Comparison of ENCODE assay signal across 7 mouse cellular contexts in the genomic region with DNA sequence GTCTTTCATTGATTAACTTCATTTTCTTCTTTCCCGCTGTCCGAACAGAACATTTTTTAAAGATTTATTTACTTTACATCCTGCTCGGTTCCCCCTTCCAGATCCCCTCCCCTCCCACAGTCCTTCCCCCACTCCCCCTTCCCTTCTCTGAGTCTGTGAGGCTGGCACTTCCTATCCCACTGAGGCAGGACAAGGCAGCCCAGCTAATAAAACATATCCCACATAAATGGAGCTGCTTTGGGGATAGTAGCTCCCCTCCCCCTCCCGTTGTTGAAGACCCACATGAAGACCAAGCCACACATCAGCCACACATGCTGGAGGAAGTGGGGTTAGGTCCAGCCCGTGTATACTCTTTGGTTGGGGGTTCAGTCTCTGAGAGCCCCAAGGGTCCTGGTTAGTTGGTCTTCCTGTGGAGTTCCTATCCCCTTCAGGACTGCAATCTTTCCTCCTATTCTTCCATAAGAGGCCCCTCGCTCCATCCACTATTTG. TPM values are rescaled to one million over a fixed set of nuclear protein-coding genes. Genes with fewer than 3 reads are reported as not detected.
DNase-seq lines count a peak whose midpoint lies in the region; ATAC-seq and TF ChIP-seq lines count a peak whose summit lies in the region.

No protein-coding gene starts in this region.

- WGBS in thymus, adult 2 months = 54% methylated on average over 6 of the region's 6 CpGs
- 58% methylated on average over 6 of the region's 6 CpGs for WGBS in heart, embryonic 12.5 days
- 47% methylated on average over 6 of the region's 6 CpGs for WGBS in liver, embryonic 13.5 days (ENCODE audit: insufficient replicate concordance)
- 34% methylated on average over 6 of the region's 6 CpGs for WGBS in stomach, embryonic 16.5 days

- peak overlapping the region; percentile 65 for H3K9ac ChIP-seq in heart, embryonic 12.5 days
- H3K9ac ChIP-seq in liver, embryonic 13.5 days = no peak overlapping the region
- peak overlapping the region; percentile 96 for H3K9ac ChIP-seq in stomach, embryonic 16.5 days (ENCODE audit: low read length)

- no peak for TF ChIP-seq POLR2A in thymus, adult 2 months (IDR thresholded peaks at IDR 0.05; ENCODE audit: control insufficient read depth, extremely low read depth, insufficient read depth, low read length, poor library complexity)

- no peaks in the 10 kb centered on the region for H3K9me3 ChIP-seq in heart, embryonic 12.5 days (replicated peaks)
- no peaks in the 10 kb centered on the region for H3K9me3 ChIP-seq in liver, embryonic 13.5 days (replicated peaks)
- no peaks in the 10 kb centered on the region for H3K9me3 ChIP-seq in stomach, embryonic 16.5 days (replicated peaks; ENCODE audit: control insufficient read depth, low read length)

- no peaks in the 10 kb centered on the region for H3K36me3 ChIP-seq in thymus, adult 2 months (ENCODE audit: control insufficient read depth, insufficient read depth, low read length)
- H3K36me3 ChIP-seq in heart, embryonic 12.5 days = no peaks in the 10 kb centered on the region
- no peaks in the 10 kb centered on the region for H3K36me3 ChIP-seq in liver, embryonic 13.5 days
- H3K36me3 ChIP-seq in stomach, embryonic 16.5 days (ENCODE audit: control insufficient read depth, insufficient read depth, low read length) = no peaks in the 10 kb centered on the region

- H3K27me3 ChIP-seq in thymus, adult 2 months (ENCODE audit: control insufficient read depth, insufficient read depth, low read length) = peaks cover 11% of the 10 kb centered on the region
- no peaks in the 10 kb centered on the region for H3K27me3 ChIP-seq in heart, embryonic 12.5 days (replicated peaks)
- H3K27me3 ChIP-seq in liver, embryonic 13.5 days = peaks cover 46% of the 10 kb centered on the region
- no peaks in the 10 kb centered on the region for H3K27me3 ChIP-seq in stomach, embryonic 16.5 days (ENCODE audit: control insufficient read depth, insufficient read depth, low read length)

- H3K27ac ChIP-seq in thymus, adult 2 months (ENCODE audit: control insufficient read depth, insufficient read depth, low read length) = no peak overlapping the region
- H3K27ac ChIP-seq in heart, embryonic 12.5 days (ENCODE audit: poor library complexity, severe bottlenecking) = no peak overlapping the region
- no peak overlapping the region for H3K27ac ChIP-seq in liver, embryonic 13.5 days
- H3K27ac ChIP-seq in stomach, embryonic 16.5 days (ENCODE audit: low read length) = peak overlapping the region; percentile 82; the same call in 1 of the 2 replicates

- H3K4me2 ChIP-seq in heart, embryonic 12.5 days = peak overlapping the region; percentile 68
- H3K4me2 ChIP-seq in liver, embryonic 13.5 days = peak overlapping the region; percentile 71
- H3K4me2 ChIP-seq in stomach, embryonic 16.5 days (ENCODE audit: low read depth, low read length) = peak overlapping the region; percentile 70

- DNase-seq in thymus, adult 2 months = no peak
- DNase-seq in thymus, postnatal 4 days = no peak
- no peak for DNase-seq in liver, embryonic 13.5 days
- DNase-seq in T-cell, adult 2 months (ENCODE audit: low spot score) = no peak
- no peak for DNase-seq in layer of hippocampus, adult 9-10 months (ENCODE audit: low spot score)

- ATAC-seq in heart, embryonic 12.5 days (ENCODE audit: insufficient number of reproducible peaks, low FRiP score) = no peak
- no peak; the same call in 1 of the 2 replicates for ATAC-seq in liver, embryonic 13.5 days (ENCODE audit: low read depth)
- ATAC-seq in stomach, embryonic 16.5 days (ENCODE audit: insufficient read depth, low FRiP score) = no peak

- no peak for TF ChIP-seq CTCF in thymus, adult 2 months (IDR thresholded peaks at IDR 0.05; ENCODE audit: borderline replicate concordance, control insufficient read depth, extremely low read depth, insufficient read depth, low read length, poor library complexity)

- peak overlapping the region; percentile 33; the same call in 1 of the 2 replicates for H3K4me3 ChIP-seq in thymus, adult 2 months (ENCODE audit: control insufficient read depth, insufficient read depth, low read length)
- peak overlapping the region; percentile 90 for H3K4me3 ChIP-seq in heart, embryonic 12.5 days
- peak overlapping the region; percentile 65 for H3K4me3 ChIP-seq in liver, embryonic 13.5 days (replicated peaks)
- H3K4me3 ChIP-seq in stomach, embryonic 16.5 days (replicated peaks; ENCODE audit: low read length) = peak overlapping the region; percentile 87

- H3K4me1 ChIP-seq in thymus, adult 2 months (replicated peaks; ENCODE audit: control insufficient read depth, insufficient read depth, low read length) = peaks cover 10% of the 10 kb centered on the region; the same call in 1 of the 2 replicates
- peaks cover 4% of the 10 kb centered on the region; the same call in 1 of the 2 replicates for H3K4me1 ChIP-seq in heart, embryonic 12.5 days (replicated peaks)
- no peaks in the 10 kb centered on the region; the same call in 1 of the 2 replicates for H3K4me1 ChIP-seq in liver, embryonic 13.5 days (replicated peaks)
- peaks cover 7% of the 10 kb centered on the region; the same call in 1 of the 2 replicates for H3K4me1 ChIP-seq in stomach, embryonic 16.5 days (ENCODE audit: control insufficient read depth, insufficient read depth, low read length)

RNA-seq across cellular contexts. Expression of a gene that starts 0.8 kb away (rescaled TPM):
- 0.65 and 1.1 TPM in 2 replicates for polyA plus RNA-seq in thymus, adult 2 months (2012; rRNA removed)
- polyA plus RNA-seq in heart, embryonic 12.5 days (2016; fragmentation: Nextera tagmentation; extraction: Ambion mirVana) = 35.1 and 39.1 TPM in 2 replicates
- polyA plus RNA-seq in liver, embryonic 13.5 days (2015; fragmentation: Nextera tagmentation; extraction: Ambion mirVana) = 4.2 and 5.2 TPM in 2 replicates
- polyA plus RNA-seq in stomach, embryonic 16.5 days (2015; fragmentation: Nextera tagmentation; extraction: Ambion mirVana) = 33.4 and 36.5 TPM in 2 replicates

Comparison
In these comparisons a context has a peak if more than half of its experiments do, and no peak if none do; other contexts are left out.
1. H3K4me3 ChIP-seq: peak in every context shown above with its lines; median percentile 90 in heart, embryonic 12.5 days; 87 in stomach, embryonic 16.5 days; 65 in liver, embryonic 13.5 days; 33 in thymus, adult 2 months.